7 mouse cellular contexts compared by ENCODE assay signal in genomic region chr1:52231939-52232765, GRCm38 (mm10). TPM values are rescaled to one million over a fixed set of nuclear protein-coding genes. Genes with fewer than 3 reads are reported as not detected.
DNase-seq lines count a peak whose midpoint lies in the region; ATAC-seq and TF ChIP-seq lines count a peak whose summit lies in the region.

No protein-coding gene starts in this region.

- peak overlapping the region; percentile 93 for H3K27ac ChIP-seq in intestine, postnatal 0 days (ENCODE audit: low read depth, low read length)
- H3K27ac ChIP-seq in midbrain, embryonic 11.5 days (ENCODE audit: low read depth, low read length) = peak overlapping the region; percentile 87

- no peaks in the 10 kb centered on the region for H3K36me3 ChIP-seq in intestine, postnatal 0 days (ENCODE audit: control insufficient read depth, insufficient read depth)
- H3K36me3 ChIP-seq in midbrain, embryonic 11.5 days (ENCODE audit: control insufficient read depth, insufficient read depth, low read length) = no peaks in the 10 kb centered on the region

- peak overlapping the region; percentile 85 for H3K4me2 ChIP-seq in intestine, postnatal 0 days (replicated peaks; ENCODE audit: low read depth)
- H3K4me2 ChIP-seq in midbrain, embryonic 11.5 days = peak overlapping the region; percentile 60

- H3K4me3 ChIP-seq in intestine, postnatal 0 days (ENCODE audit: low read depth, low read length) = peak overlapping the region; percentile 98
- peak overlapping the region; percentile 91 for H3K4me3 ChIP-seq in midbrain, embryonic 11.5 days (ENCODE audit: low read depth, low read length)

- no peaks in the 10 kb centered on the region; the same call in 1 of the 2 replicates for H3K4me1 ChIP-seq in intestine, postnatal 0 days (replicated peaks; ENCODE audit: control insufficient read depth, insufficient read depth, low read length)
- H3K4me1 ChIP-seq in midbrain, embryonic 11.5 days (ENCODE audit: control insufficient read depth, insufficient read depth, low read length) = 0 out of 2 replicates have a peak, but pooled peaks cover 5% of the 10 kb centered on the region

- DNase-seq in adrenal gland, adult 2 months = peak; percentile 83
- peak; percentile 79 for DNase-seq in embryo, embryonic 11 days
- peak; percentile 28 to 61 for DNase-seq in gastrocnemius, postnatal 36 days
- DNase-seq in left cerebral cortex, postnatal 4 days = peak; percentile 67
- DNase-seq in midbrain, embryonic 11.5 days (ENCODE audit: low spot score, missing footprints) = peak; percentile 97
- DNase-seq in right cerebral cortex, postnatal 4 days = peak; percentile 70

- no peaks in the 10 kb centered on the region for H3K27me3 ChIP-seq in intestine, postnatal 0 days (replicated peaks; ENCODE audit: control insufficient read depth, insufficient read depth, low read length)
- no peaks in the 10 kb centered on the region; the same call in 1 of the 2 replicates for H3K27me3 ChIP-seq in midbrain, embryonic 11.5 days (ENCODE audit: control insufficient read depth, insufficient read depth, low read length)

- peak overlapping the region; percentile 93 for H3K9ac ChIP-seq in intestine, postnatal 0 days (ENCODE audit: low read depth, low read length)
- peak overlapping the region; percentile 92 for H3K9ac ChIP-seq in midbrain, embryonic 11.5 days (ENCODE audit: low read length)

- TF ChIP-seq CTCF in intestine, postnatal 0 days (IDR thresholded peaks at IDR 0.05; ENCODE audit: low read depth) = no peak

- intact Hi-C loops in gastrocnemius, postnatal 36 days (cut with DNase I) = loop anchor here (5.0 kb wide), 1 partner anchor 115 kb away; the partner anchor contains the start of gene Stat1
- intact Hi-C loops in left cerebral cortex, postnatal 4 days (cut with DNase I) = no loop called here

- no peaks in the 10 kb centered on the region for H3K9me3 ChIP-seq in intestine, postnatal 0 days (ENCODE audit: control insufficient read depth)
- no peaks in the 10 kb centered on the region for H3K9me3 ChIP-seq in midbrain, embryonic 11.5 days (ENCODE audit: control insufficient read depth, low read length)

- ATAC-seq in intestine, postnatal 0 days = no peak
- peak; percentile 53 for ATAC-seq in midbrain, embryonic 11.5 days (ENCODE audit: low FRiP score)

- WGBS in intestine, postnatal 0 days = under 1% methylated on average over 54 of the region's 69 CpGs
- WGBS in midbrain, embryonic 11.5 days = under 1% methylated on average over 51 of the region's 69 CpGs

RNA-seq across cellular contexts. Expression of gene Gls, which starts 0.9 kb away (rescaled TPM):
- 10 to 100 TPM; 69.1 to 94.1 TPM for total RNA-seq in adrenal gland, adult 2 months (2021)
- 14.2 TPM in 2 replicates for polyA plus RNA-seq in adrenal gland, adult 2 months (2012; rRNA removed)
- 10 to 100 TPM; 65.6 to 74.8 TPM for total RNA-seq in gastrocnemius, postnatal 36 days (2021)
- 33.9 and 41.0 TPM in 2 replicates for polyA plus RNA-seq in intestine, postnatal 0 days (2015; fragmentation: Nextera tagmentation; extraction: Ambion mirVana)
- total RNA-seq in left cerebral cortex, postnatal 4 days (2021) = 100 to 1,000 TPM; 264 to 265 TPM
- 28.8 and 31.1 TPM in 2 replicates for polyA plus RNA-seq in midbrain, embryonic 11.5 days (2014; fragmentation: Nextera tagmentation; extraction: Ambion mirVana)

Comparison
In these comparisons a context has a peak if more than half of its experiments do, and no peak if none do; other contexts are left out.
1. DNase-seq: peak in every context shown above with its lines; median percentile 97 in midbrain, embryonic 11.5 days; 83 in adrenal gland, adult 2 months; 79 in embryo, embryonic 11 days; 70 in right cerebral cortex, postnatal 4 days; 67 in left cerebral cortex, postnatal 4 days; 44 in gastrocnemius, postnatal 36 days.